ENCODE assay signal across 35 mouse cellular contexts in genomic region chr8:71346581-71346980, GRCm38 (mm10). TPM values are rescaled to one million over a fixed set of nuclear protein-coding genes. Genes with fewer than 3 reads are reported as not detected.
"Had no signal": no experiment of that assay in that cellular context is flagged by ENCODE, and none has a peak within 500 bp of the region (broad histone marks: within the 10 kb centered on the region; RNA-seq: fewer than 3 reads in every experiment).

No protein-coding gene starts in this region.

- H3K9ac ChIP-seq: heart, embryonic 12.5 days; heart, embryonic 13.5 days; heart, embryonic 15.5 days; hindbrain, embryonic 12.5 days; hindbrain, embryonic 14.5 days; hindbrain, embryonic 15.5 days; intestine, embryonic 15.5 days; kidney, embryonic 15.5 days had no signal

- H3K27ac ChIP-seq: heart, embryonic 13.5 days; heart, embryonic 15.5 days; hindbrain, embryonic 10.5 days; hindbrain, embryonic 12.5 days; hindbrain, embryonic 14.5 days; hindbrain, embryonic 15.5 days; hindbrain, postnatal 0 days; intestine, embryonic 15.5 days; kidney, embryonic 15.5 days; kidney, postnatal 0 days; layer of hippocampus, adult 2 months; left cerebral cortex, adult 2 months had no signal

- DNase-seq: heart, postnatal 10 days; heart, postnatal 14 days; heart, postnatal 36 days; heart, postnatal 4 days; kidney, adult 11 months; kidney, adult 18-20 months; kidney, adult 2 months; kidney, adult 8-10 months; kidney, adult 9 months; kidney, postnatal 10 days; kidney, postnatal 14 days; kidney, postnatal 25 days; kidney, postnatal 36 days; kidney, postnatal 4 days; layer of hippocampus, adult 9-11 months; layer of hippocampus, postnatal 36 days had no signal

- H3K4me2 ChIP-seq: heart, embryonic 11.5 days; heart, embryonic 12.5 days; heart, embryonic 13.5 days; heart, embryonic 15.5 days; hindbrain, embryonic 12.5 days; hindbrain, embryonic 14.5 days; hindbrain, embryonic 15.5 days; intestine, embryonic 15.5 days; kidney, embryonic 15.5 days had no signal

- ATAC-seq: hindbrain, embryonic 16.5 days; hindbrain, postnatal 0 days; inflammation-experienced regulatory T-cells, adult 6 months; intestine, embryonic 15.5 days; intestine, embryonic 16.5 days; intestine, postnatal 0 days had no signal

- H3K4me1 ChIP-seq: heart, embryonic 12.5 days; hindbrain, embryonic 10.5 days; hindbrain, embryonic 12.5 days; hindbrain, embryonic 15.5 days; intestine, embryonic 15.5 days; kidney, embryonic 15.5 days had no signal

- H3K9me3 ChIP-seq: heart, embryonic 12.5 days; heart, embryonic 13.5 days; heart, embryonic 15.5 days; hindbrain, embryonic 10.5 days; hindbrain, embryonic 12.5 days; hindbrain, embryonic 15.5 days; intestine, embryonic 15.5 days; kidney, embryonic 15.5 days had no signal

- H3K4me3 ChIP-seq: heart, embryonic 12.5 days; heart, embryonic 13.5 days; heart, embryonic 15.5 days; hindbrain, embryonic 10.5 days; hindbrain, embryonic 12.5 days; hindbrain, embryonic 15.5 days; intestine, embryonic 15.5 days; kidney, embryonic 15.5 days; layer of hippocampus, adult 2 months; left cerebral cortex, adult 2 months had no signal

- H3K27me3 ChIP-seq: heart, embryonic 12.5 days; heart, embryonic 13.5 days; heart, embryonic 15.5 days; hindbrain, embryonic 12.5 days; hindbrain, embryonic 15.5 days; intestine, embryonic 15.5 days; kidney, embryonic 15.5 days had no signal

RNA-seq across cellular contexts. Expression of gene Ushbp1, which starts 49.0 kb away (rescaled TPM):
- total RNA-seq: hematopoietic stem cell, adult 5-6 weeks had no signal
